Mouse (Mus musculus) layer of hippocampus, adult 8-10 months (tissue): ENCODE results near the gene Atg101. TPM values are rescaled to one million over a fixed set of nuclear protein-coding genes. Genes with fewer than 3 reads are reported as not detected.

Experiments used
- DNase-seq, 2 experiments: peaks; one replicate each; pipeline ENCODE4 v3.0.0; 2022; ENCODE audit warnings: low spot score in 2 of 2
- total RNA-seq, 4 experiments: library from RNA; stranded (reverse); gene quantifications; 2 replicates each; pipeline ENCODE4 v1.2.4; 2022

Atg101 gene
- 10 to 100 TPM; 43.4 to 48.1 (median 46.1) TPM for total RNA-seq

DNA sequence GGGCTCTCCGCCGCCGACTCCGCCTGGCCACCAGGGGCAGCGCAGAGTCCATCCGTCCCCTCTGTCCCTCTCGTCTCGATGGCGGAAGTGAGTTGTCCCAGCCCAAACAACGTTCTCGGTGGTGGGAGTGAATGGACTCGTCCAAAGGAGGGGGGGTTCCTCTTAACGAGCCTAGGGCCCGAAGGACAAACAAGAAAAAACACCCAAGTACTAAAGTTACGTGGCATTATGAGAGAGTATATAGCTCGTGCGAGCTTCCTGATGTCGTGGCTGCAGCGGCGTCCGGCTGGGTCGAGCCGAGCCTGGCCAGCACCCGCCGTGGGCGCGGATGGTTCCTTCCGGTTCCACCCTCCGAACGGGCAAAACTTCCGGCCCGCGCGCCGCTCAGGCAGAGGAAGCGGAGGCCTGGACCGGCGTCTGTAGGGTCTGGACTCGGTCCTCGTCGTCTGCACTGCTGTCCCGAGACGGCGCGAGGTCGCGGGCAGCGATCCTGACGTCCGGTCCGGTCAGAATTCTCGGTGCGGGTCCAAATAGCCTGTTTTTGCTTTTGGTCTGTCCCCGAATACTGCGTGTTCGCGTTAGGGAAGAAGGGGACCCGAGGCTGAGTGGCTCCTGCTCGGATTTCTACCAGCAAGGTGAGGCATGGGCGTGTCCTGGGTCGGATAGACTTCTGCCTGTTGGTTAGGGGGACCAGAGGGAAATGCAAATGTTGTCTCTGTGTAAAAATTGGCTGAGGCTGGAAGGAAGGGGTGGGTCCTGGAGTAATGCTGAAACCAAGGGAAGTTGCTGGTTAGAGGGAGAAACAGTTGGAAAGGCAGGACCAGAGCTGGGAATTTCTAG lies at the start of gene Atg101:
Gene Atg101 (plus strand): TSS at position 362 of the 840 bp plus-strand sequence.
- DNase-seq = peak; percentile 87 to 89

DNA sequence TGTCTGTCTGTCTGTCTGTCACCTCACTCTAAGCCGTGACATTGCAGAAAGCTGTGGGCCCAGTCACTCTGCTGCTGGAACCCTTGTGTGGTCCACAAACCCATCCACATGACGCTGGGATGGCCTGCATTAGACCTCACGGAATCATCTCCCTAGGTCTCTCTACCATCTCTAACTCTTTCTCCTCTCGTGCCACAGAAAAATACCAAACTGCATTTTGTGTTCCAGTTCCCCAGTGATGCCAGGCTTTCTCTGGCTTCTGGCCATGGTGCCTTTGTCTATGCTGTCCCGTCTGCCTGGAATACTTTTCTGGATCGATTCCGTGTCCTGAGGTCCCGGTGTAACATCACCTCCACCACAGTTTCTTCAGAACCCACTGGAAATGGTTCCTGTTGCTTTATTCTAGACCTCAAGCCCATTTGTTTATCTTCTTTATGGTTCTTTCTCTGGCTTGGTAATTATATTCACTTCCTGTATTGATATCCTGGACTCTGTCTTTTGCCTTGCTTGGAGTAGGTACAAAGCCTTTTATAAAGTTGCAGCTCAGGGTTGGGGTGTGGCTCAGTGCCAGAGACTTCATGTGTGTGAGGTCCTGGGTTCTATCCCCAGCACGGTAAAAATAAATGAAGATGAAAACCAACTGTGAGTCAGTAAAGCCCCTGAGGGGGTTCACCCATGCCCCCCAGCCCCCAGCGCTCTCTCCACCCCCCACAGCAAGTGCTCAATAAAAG lies 49.3 kb upstream of the Atg101 start:
- no peak for DNase-seq

DNA sequence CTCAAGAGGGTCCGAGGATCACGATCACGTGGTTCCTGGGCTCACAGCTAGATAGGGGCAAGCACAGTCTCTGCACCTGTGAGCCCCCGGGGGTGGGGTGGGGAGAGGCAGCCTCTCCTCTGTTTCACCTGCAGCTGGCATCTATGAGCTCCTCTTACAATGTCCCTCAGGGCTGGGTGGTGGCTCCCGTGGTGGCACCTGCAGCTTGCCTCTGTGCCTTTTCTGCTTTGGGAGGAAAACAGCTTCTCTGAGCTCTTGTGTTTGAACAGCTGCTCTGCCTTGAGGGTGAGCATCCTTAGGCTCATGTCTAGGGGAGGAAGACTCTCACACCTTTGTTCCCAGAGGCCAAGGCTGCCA lies 48.8 kb upstream of the Atg101 start:
- no peak for DNase-seq

GRCm38 (mm10) chr15:101235728-101236327 lies 48.2 kb upstream of the Atg101 start:
- DNase-seq = no peak

DNA sequence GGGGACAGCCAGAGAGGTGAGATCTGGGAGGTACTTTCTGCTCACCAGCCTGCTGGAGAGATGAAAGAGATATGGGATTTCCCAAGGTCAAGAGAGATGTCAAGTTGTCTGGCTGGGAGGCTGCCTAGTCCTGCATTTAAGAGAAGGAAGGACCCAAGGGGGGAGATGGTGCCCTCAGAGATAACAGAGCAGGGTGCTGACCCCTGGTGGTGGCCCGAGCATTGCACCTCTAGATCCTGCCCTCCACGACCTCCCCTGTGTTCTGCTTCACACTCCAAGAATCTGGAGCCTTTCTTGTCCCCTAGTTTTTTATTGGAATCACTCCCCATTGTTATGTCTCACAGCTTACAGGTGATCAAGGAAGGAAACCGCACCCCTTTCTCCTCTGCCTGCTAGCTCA lies 47.2 kb upstream of the Atg101 start:
- no peak for DNase-seq

- DNase-seq = peak; percentile 63 to 64
Observed at GRCm38 (mm10) chr15:101238885-101239511, 45.1 kb upstream of the Atg101 start.

DNA sequence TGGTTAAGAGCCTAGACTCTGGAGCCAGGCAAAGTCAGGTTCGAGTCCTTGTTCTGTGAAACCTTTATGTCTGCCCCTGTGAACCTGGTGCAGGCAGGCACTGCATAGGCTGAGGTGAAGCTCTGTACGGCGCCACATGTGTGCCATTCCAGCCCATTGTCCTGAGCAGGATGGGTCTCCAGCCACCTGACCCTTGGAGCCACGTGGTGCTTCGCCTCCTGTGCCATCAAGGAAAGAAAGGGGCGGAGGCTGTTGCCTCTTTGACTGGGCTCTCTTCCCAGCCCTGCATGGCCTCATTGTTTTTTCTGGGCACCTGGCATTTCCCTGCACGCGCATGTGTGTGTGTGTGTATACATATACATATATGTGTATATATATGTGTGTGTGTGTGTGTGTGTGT lies 44.3 kb upstream of the Atg101 start:
- DNase-seq = no peak

DNA sequence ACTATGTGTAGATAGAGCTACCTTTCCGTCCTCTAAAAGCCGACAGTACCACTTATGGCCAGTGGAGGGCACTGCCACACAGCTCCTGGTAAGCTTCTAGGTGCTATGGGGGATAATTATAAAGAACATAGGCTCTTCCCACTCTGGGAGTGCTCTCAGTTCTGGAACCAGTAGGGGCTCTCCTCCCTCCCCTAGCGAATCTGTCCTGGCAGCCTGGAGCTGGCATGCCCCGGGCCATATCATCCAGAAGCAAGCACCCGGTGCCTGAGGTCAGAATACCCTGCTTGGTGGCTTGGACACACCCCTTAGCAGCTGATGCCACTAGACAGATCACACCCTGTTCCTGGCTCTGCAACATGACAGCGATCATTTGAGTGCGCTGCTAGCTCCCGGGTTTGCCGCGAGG lies 43.3 kb upstream of the Atg101 start:
- DNase-seq = peak; percentile 89 to 96

DNA sequence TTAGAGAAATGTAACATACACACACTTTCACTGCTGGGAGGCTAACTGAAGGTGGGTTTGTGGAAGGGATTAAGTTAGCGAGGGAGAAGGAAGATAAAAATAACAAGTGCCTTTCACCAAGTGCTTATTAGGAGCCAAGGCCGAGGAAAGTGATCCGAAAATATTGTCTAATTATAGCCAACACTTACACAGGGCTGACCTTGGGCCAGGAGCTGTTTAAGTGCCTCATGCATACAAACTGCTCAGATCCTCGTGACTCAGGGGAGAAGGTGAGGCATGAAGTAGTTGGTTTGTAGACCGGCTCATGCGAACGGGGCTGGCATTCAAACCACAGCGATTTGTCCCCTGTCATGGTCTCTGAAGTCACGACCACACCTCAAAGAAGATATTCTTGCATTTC lies 42.8 kb upstream of the Atg101 start:
- DNase-seq = no peak

- DNase-seq = no peak
Observed at GRCm38 (mm10) chr15:101241853-101242252, 42.2 kb upstream of the Atg101 start.

DNA sequence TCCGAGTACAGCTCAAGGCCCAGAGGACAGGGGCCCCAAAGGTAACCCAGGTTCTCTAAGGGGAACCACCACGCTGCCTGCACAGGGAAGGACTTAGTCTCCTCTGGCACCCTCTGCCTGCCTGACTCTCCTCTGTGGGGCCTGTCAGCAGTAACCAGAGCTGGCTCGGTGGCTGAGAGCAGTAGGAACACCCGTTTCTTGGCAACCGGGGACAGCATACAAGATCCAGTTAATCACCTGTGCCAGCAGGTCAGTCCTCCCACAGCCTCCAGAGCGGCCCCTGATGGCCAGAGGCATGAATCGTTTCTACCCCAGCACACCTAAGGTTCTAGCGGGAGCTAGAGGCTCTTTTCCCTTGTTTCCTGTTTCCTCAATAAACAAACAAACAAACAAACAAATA lies 41.4 kb upstream of the Atg101 start:
- no peak for DNase-seq

- DNase-seq = no peak
Observed at GRCm38 (mm10) chr15:101244012-101244411, 40.1 kb upstream of the Atg101 start.

- DNase-seq = peak; percentile 95
Observed at GRCm38 (mm10) chr15:101246231-101247154, 37.6 kb upstream of the Atg101 start.

- no peak for DNase-seq
Observed at GRCm38 (mm10) chr15:101247155-101247498, 36.9 kb upstream of the Atg101 start.

DNA sequence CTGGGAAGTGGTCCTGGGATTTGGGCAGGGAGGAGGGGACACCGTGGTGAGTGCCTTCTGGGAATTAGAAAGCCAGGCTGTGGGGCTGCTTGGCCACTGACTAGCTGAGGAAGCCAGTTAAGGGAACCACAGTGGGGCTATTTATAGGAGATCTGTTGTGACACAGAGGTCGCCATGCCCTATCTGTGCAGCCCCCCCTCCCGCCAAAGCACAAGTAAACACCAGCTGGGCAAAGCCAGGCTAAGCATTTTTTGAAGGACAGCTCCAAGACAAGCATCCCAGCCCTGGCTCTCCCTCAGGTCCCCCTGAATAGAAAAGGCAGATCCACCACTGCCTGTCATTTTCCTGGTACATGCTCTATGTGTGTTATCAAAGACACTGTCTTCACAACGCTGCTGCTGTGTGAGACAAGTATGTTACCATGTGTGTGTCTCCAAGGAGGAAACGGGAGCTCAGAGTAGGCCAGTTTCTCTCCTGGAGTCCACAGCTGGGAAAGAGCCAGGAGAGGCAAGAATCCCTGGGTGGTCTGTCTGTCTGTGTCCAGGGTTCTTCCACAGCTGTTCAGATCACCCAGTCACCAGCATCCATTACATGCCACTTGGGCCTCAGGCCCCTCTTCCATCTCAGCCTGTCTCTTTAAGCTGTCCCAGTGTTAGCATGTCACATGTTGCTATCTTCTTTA lies 35.9 kb upstream of the Atg101 start:
- no peak for DNase-seq

GRCm38 (mm10) chr15:101250220-101250800 lies 33.8 kb upstream of the Atg101 start:
- DNase-seq = no peak

GRCm38 (mm10) chr15:101251930-101252329 lies 32.1 kb upstream of the Atg101 start:
- no peak for DNase-seq

- DNase-seq = no peak
Observed at GRCm38 (mm10) chr15:101252614-101253013, 31.5 kb upstream of the Atg101 start.

GRCm38 (mm10) chr15:101253563-101253885 lies 30.5 kb upstream of the Atg101 start:
- DNase-seq = no peak
